Mouse (Mus musculus) lung, postnatal 0 days (tissue): ENCODE results near the gene Txndc17. TPM values are rescaled to one million over a fixed set of nuclear protein-coding genes. Genes with fewer than 3 reads are reported as not detected.

Experiments
- ATAC-seq: fragments of 200-750 bp; cut with Nextera tagmentation; 2 replicates; pipeline ENCODE4 v1.8.0; 2017; ENCODE audit warnings: moderate library complexity
- DNase-seq: peaks from one replicate; pipeline ENCODE4 v3.0.0-alpha.2; 2016; ENCODE audit warnings: low spot score
- H3K27ac ChIP-seq: fragments of 300-500 bp; sonication (generic); 2 replicates; pipeline ENCODE4 v1.5.1; 2014; ENCODE audit warnings: antibody characterized with exemption, mild to moderate bottlenecking, low read length, mixed read lengths
- H3K27me3 ChIP-seq: fragments of 300-500 bp; sonication (generic); replicated peaks from 2 replicates; pipeline ENCODE4 v1.6.1; 2014; ENCODE audit warnings: low read length, mixed read lengths; ENCODE audit not compliant: insufficient read depth
- H3K36me3 ChIP-seq: fragments of 300-500 bp; sonication (generic); 2 replicates; pipeline ENCODE4 v1.6.1; 2014; ENCODE audit warnings: low read length, mixed read lengths; ENCODE audit not compliant: insufficient read depth
- H3K4me1 ChIP-seq: fragments of 300-500 bp; sonication (generic); 2 replicates; pipeline ENCODE4 v1.6.1; 2014; ENCODE audit warnings: antibody characterized with exemption, low read depth, low read length, mixed read lengths; ENCODE audit not compliant: insufficient read depth
- H3K4me2 ChIP-seq: fragments of 300-500 bp; sonication (generic); replicated peaks from 2 replicates; pipeline ENCODE4 v1.6.1; 2014; ENCODE audit warnings: low read depth, mild to moderate bottlenecking, low read length, moderate library complexity, mixed read lengths
- H3K4me3 ChIP-seq: fragments of 300-500 bp; sonication (generic); 2 replicates; pipeline ENCODE4 v1.5.1; 2014; ENCODE audit warnings: low read depth, low read length
- H3K9ac ChIP-seq: fragments of 300-500 bp; sonication (generic); replicated peaks from 2 replicates; pipeline ENCODE4 v1.6.1; 2014; ENCODE audit warnings: low read depth, mild to moderate bottlenecking
- H3K9me3 ChIP-seq: fragments of 300-500 bp; sonication (generic); 2 replicates; pipeline ENCODE4 v1.6.1; 2016; ENCODE audit warnings: low read length, mixed read lengths
- CTCF ChIP-seq: IDR thresholded peaks from 2 replicates; pipeline ENCODE4 v1.5.1; 2016; ENCODE audit warnings: antibody characterized with exemption, mild to moderate bottlenecking
- EP300 ChIP-seq: IDR thresholded peaks from 2 replicates; pipeline ENCODE4 v1.6.1; 2016; ENCODE audit warnings: antibody characterized with exemption, mild to moderate bottlenecking, control low read depth
- WGBS: fragments of 180-500 bp; shearing (Covaris S2); extraction: QIAGEN DNeasy Blood & Tissue Kit; methylation state at CpG from one replicate; pipeline ENCODE4 v1.1.7; 2014; 5-methylcytosine and 5-hydroxymethylcytosine counted together
- polyA plus RNA-seq: library from polyadenylated mRNA; unstranded; fragments of >200 nt; fragmentation: Nextera tagmentation; extraction: Ambion mirVana; gene quantifications from 2 replicates; pipeline ENCODE4 v1.2.1, GENCODE M21; 2015

The Txndc17 gene
- polyA plus RNA-seq, 1 experiment from 2014 or later: 156 TPM

- peak within 1 kb of the TSS; percentile 87 for H3K4me2 ChIP-seq
- 1% methylated on average over 29 of the region's 29 CpGs for WGBS
- no peak for TF ChIP-seq EP300
- peak within 1 kb of the TSS; percentile 76 for H3K4me3 ChIP-seq
- peak; percentile 79 for ATAC-seq
- H3K9ac ChIP-seq: peak within 1 kb of the TSS; percentile 58
- peak within 1 kb of the TSS; percentile 81 for H3K27ac ChIP-seq
- H3K9me3 ChIP-seq: no peaks in the 10 kb centered on the region
- H3K4me1 ChIP-seq: no peaks in the 10 kb centered on the region; the same call in 1 of the 2 replicates
- DNase-seq: peak; percentile 84
- no peaks in the 10 kb centered on the region for H3K27me3 ChIP-seq
- peaks cover 6% of the 10 kb centered on the region; the same call in 1 of the 2 replicates for H3K36me3 ChIP-seq
These were observed 8.1 kb downstream of the Txndc17 start, which contains the start of gene Med31 for GRCm38 (mm10) chr11:72215410-72215797. Gene Med31 (minus strand): TSS chr11:72215592.

DNA sequence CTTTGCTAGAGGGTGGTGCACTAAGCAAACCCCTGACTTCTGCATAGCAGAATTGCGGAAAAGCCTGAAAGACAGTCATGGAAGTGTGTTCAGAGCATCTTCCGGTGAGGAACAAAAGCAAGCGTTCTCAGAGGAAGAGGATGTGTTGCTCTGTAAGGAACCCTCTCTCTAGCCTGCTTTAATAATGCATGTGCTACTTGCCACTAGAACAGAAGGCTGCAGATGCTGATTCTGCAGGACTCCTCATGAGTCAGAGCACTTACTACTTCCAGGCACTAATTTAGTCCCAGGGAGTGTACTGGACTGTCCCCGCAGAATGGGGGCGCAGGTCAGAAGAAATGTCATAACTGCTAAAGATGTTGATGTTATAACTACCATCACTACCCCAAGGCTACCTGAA is 9.8 kb downstream of the Txndc17 start:
- no peaks in the 10 kb centered on the region for H3K9me3 ChIP-seq
- 72% methylated on average over 5 of the region's 5 CpGs for WGBS
- no peak overlapping the region for H3K9ac ChIP-seq
- no peaks in the 10 kb centered on the region; the same call in 1 of the 2 replicates for H3K4me1 ChIP-seq
- H3K4me3 ChIP-seq: no peak overlapping the region
- H3K4me2 ChIP-seq: no peak overlapping the region
- ATAC-seq (no peak), DNase-seq (peak; percentile 19)
- H3K36me3 ChIP-seq: no peaks in the 10 kb centered on the region
- H3K27ac ChIP-seq: no peak overlapping the region
- TF ChIP-seq EP300 (no peak), CTCF (no peak)
- no peaks in the 10 kb centered on the region for H3K27me3 ChIP-seq

DNA sequence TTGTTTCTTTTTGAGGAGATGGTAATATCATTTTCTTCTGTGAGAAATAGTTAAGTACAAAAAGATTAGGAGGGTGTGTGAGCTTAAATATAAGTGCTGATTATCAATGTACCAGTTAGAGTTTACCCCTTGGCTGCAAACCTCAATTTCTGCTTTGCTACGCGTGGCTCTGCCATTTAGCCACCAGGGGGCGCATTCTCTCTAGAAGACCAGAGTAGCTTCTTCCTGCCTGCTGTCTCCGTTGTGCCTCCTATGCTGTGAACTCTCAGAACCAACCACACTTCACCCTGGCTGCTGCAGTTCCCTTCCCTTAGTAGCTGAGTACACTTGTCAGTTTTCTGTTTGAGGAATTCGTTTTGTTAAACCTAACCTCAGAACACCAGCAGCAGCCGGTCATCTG is 13.9 kb downstream of the Txndc17 start:
- Histone ChIP-seq H3K4me2 (no peak overlapping the region), H3K4me3 (no peak overlapping the region), H3K9me3 (no peaks in the 10 kb centered on the region), H3K36me3 (no peaks in the 10 kb centered on the region), H3K27ac (no peak overlapping the region), H3K27me3 (no peaks in the 10 kb centered on the region), H3K4me1 (no peaks in the 10 kb centered on the region), H3K9ac (no peak overlapping the region)
- 12% methylated on average over 6 of the region's 6 CpGs for WGBS
- ATAC-seq (peak; percentile 67), DNase-seq (peak; percentile 84)
- no peak for TF ChIP-seq EP300
- TF ChIP-seq CTCF: peak; percentile 92

- DNase-seq (no peak), ATAC-seq (no peak)
- Histone ChIP-seq H3K4me3 (no peak overlapping the region), H3K27me3 (no peaks in the 10 kb centered on the region), H3K27ac (no peak overlapping the region), H3K36me3 (no peaks in the 10 kb centered on the region), H3K9me3 (no peaks in the 10 kb centered on the region), H3K4me2 (no peak overlapping the region), H3K9ac (no peak overlapping the region), H3K4me1 (no peaks in the 10 kb centered on the region)
- 66% methylated on average over 4 of the region's 4 CpGs for WGBS
- no peak for TF ChIP-seq EP300
These were observed 16.1 kb downstream of the Txndc17 start for GRCm38 (mm10) chr11:72223414-72223813.

DNA sequence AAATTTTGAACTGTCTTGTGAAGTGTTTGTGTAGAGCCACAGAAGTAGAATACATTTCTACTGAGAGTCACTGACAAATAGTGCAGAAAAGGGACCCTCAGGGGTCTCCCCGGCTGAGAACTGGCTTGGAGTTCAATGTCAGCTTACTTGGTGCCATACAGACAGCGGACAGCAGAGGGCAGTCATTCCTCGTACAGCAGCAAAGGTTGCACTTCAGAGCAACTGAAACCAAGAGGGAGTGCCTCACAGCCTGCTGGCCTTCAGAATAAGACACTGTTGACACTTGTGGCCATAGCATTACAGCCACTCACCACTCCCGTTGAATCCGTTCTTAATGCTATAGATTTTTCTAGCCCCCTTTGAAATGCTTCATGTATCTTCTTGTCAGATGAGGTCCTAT is 17.5 kb downstream of the Txndc17 start:
- H3K36me3 ChIP-seq: no peaks in the 10 kb centered on the region

GRCm38 (mm10) chr11:72226020-72226791 is 18.9 kb downstream of the Txndc17 start:
- Histone ChIP-seq H3K36me3 (no peaks in the 10 kb centered on the region), H3K27me3 (no peaks in the 10 kb centered on the region), H3K27ac (no peak overlapping the region), H3K4me2 (no peak overlapping the region), H3K4me1 (no peaks in the 10 kb centered on the region), H3K4me3 (no peak overlapping the region), H3K9ac (no peak overlapping the region), H3K9me3 (no peaks in the 10 kb centered on the region)
- no peak for DNase-seq
- WGBS: 66% methylated on average over 10 of the region's 10 CpGs
- TF ChIP-seq EP300 (no peak), CTCF (no peak)
- ATAC-seq: no peak

More for the DNA sequence above, 17.5 kb downstream of the Txndc17 start:
- Histone ChIP-seq H3K9ac (no peak overlapping the region), H3K4me2 (no peak overlapping the region), H3K27me3 (no peaks in the 10 kb centered on the region), H3K9me3 (no peaks in the 10 kb centered on the region), H3K4me3 (no peak overlapping the region), H3K27ac (no peak overlapping the region), H3K4me1 (no peaks in the 10 kb centered on the region)
- TF ChIP-seq EP300: no peak
- peak; percentile 95 for TF ChIP-seq CTCF
- WGBS: 9% methylated on average over 5 of the region's 5 CpGs
- peak; percentile 86 for DNase-seq
- ATAC-seq: peak; percentile 60
